Mouse (Mus musculus) ES-CJ7 (cell line): ENCODE data around the gene Sh2d5.
A peak's percentile ranks its signal among the peaks of the same experiment; 100 is the strongest.

ENCODE experiments used
- DNase-seq: peaks from one replicate; pipeline ENCODE4 v3.0.0; 2011; ENCODE audit warnings: low read depth, low spot score

Gene Sh2d5

GRCm38 (mm10) chr4:138250088-138250960, at the start of gene Sh2d5, which contains the start of gene Kif17:
TSS of gene Sh2d5 (plus strand) at chr4:138250403.
TSS of gene Kif17 (plus strand) at chr4:138250435.
- peak; percentile 90 for DNase-seq

GRCm38 (mm10) chr4:138200769-138201168, 49.4 kb upstream of the Sh2d5 start:
- no peak for DNase-seq

GRCm38 (mm10) chr4:138201696-138202095, 48.5 kb upstream of the Sh2d5 start:
- no peak for DNase-seq

GRCm38 (mm10) chr4:138210116-138210515, 40.1 kb upstream of the Sh2d5 start:
- no peak for DNase-seq

GRCm38 (mm10) chr4:138213861-138214260, 36.3 kb upstream of the Sh2d5 start:
- DNase-seq: no peak

- DNase-seq: no peak
These were observed 34.5 kb upstream of the Sh2d5 start for GRCm38 (mm10) chr4:138215671-138216199.

GRCm38 (mm10) chr4:138216200-138216890, 33.9 kb upstream of the Sh2d5 start, which contains the start of gene Hp1bp3:
TSS of gene Hp1bp3 (plus strand) at chr4:138216296.
- peak; percentile 70 for DNase-seq

- DNase-seq: peak; percentile 98
These were observed 33.3 kb upstream of the Sh2d5 start for GRCm38 (mm10) chr4:138216891-138217392.

GRCm38 (mm10) chr4:138217441-138217840, 32.8 kb upstream of the Sh2d5 start:
- DNase-seq: peak; percentile 25

GRCm38 (mm10) chr4:138217951-138218685, 32.1 kb upstream of the Sh2d5 start:
- DNase-seq: no peak

GRCm38 (mm10) chr4:138219331-138219730, 30.9 kb upstream of the Sh2d5 start:
- peak; percentile 54 for DNase-seq

- no peak for DNase-seq
These were observed 29.4 kb upstream of the Sh2d5 start for GRCm38 (mm10) chr4:138220761-138221160.

- no peak for DNase-seq
These were observed 28.8 kb upstream of the Sh2d5 start for GRCm38 (mm10) chr4:138221406-138221805.

- peak; percentile 26 for DNase-seq
These were observed 27.8 kb upstream of the Sh2d5 start for GRCm38 (mm10) chr4:138222396-138222795.

GRCm38 (mm10) chr4:138223623-138224022, 26.6 kb upstream of the Sh2d5 start:
- no peak for DNase-seq

GRCm38 (mm10) chr4:138246756-138247665, 3.2 kb upstream of the Sh2d5 start:
- DNase-seq: no peak

- peak; percentile 84 for DNase-seq
These were observed 1.6 kb downstream of the Sh2d5 start for GRCm38 (mm10) chr4:138251819-138252218.

GRCm38 (mm10) chr4:138252231-138252630, 2.0 kb downstream of the Sh2d5 start:
- DNase-seq: no peak

GRCm38 (mm10) chr4:138257116-138257687, 7.0 kb downstream of the Sh2d5 start:
- no peak for DNase-seq

- DNase-seq: no peak
These were observed 8.5 kb downstream of the Sh2d5 start for GRCm38 (mm10) chr4:138258663-138259062.
